Mouse (Mus musculus): ENCODE measurements around the gene Zw10. TPM values are rescaled to one million over a fixed set of nuclear protein-coding genes. Genes with fewer than 3 reads are reported as not detected.

Zw10 gene
- total RNA-seq, 1 experiment from 2014 or later = 37.3 TPM

DNA sequence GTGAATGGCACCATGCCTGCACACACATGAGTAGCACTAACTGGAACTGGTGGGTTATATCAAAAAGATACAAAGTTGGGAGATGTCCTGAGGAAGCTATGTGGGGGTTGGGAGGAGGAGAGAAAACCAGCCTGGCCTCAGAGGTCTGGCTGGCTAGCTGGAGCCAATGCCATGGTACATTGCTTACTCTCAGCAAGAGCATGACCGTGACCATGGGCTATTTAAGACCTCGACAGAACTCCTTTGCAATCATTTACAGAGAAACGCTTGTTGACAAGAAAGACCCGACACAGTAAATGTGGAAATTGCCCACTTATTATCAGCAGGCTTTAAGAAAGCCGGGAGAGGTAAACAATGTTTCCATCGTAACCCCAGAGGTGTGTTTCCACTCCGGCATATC is 70.3 kb downstream of the Zw10 start:
- no peak for ATAC-seq (replicated peaks; ENCODE audit: insufficient number of reproducible peaks, low FRiP score, low TSS enrichment, poor library complexity, severe bottlenecking)

Other genes with a start within 250 kb of the Zw10 start
- gene Zbtb16, start 219.4 kb upstream of the Zw10 start, total RNA-seq (2017) = 25.8 to 37.9 TPM (median 29.0 TPM) in 3 replicates
- not detected in 3 replicates for gene Htr3a, start 144.5 kb upstream of the Zw10 start, total RNA-seq (2017)
- not detected in 3 replicates for gene Htr3b, start 90.6 kb upstream of the Zw10 start, total RNA-seq (2017)
- 5.6 to 15.3 TPM (median 10.2 TPM) in 3 replicates for gene Usp28, start 70.2 kb upstream of the Zw10 start, total RNA-seq (2017)
- not detected in 3 replicates for gene Tmprss5, start 25.6 kb downstream of the Zw10 start, total RNA-seq (2017)
- not detected in 3 replicates for gene Gm4894, start 194.9 kb downstream of the Zw10 start, total RNA-seq (2017)